Mouse (Mus musculus) kidney, adult 8-10 months (tissue): Measurements from ENCODE around the gene Gm9918.
A peak's percentile ranks its signal among the peaks of the same experiment; 100 is the strongest.

ENCODE experiments used
- DNase-seq, 2 experiments: peaks; one replicate each; pipeline ENCODE4 v3.0.0; 2022

Gm9918 gene

DNA sequence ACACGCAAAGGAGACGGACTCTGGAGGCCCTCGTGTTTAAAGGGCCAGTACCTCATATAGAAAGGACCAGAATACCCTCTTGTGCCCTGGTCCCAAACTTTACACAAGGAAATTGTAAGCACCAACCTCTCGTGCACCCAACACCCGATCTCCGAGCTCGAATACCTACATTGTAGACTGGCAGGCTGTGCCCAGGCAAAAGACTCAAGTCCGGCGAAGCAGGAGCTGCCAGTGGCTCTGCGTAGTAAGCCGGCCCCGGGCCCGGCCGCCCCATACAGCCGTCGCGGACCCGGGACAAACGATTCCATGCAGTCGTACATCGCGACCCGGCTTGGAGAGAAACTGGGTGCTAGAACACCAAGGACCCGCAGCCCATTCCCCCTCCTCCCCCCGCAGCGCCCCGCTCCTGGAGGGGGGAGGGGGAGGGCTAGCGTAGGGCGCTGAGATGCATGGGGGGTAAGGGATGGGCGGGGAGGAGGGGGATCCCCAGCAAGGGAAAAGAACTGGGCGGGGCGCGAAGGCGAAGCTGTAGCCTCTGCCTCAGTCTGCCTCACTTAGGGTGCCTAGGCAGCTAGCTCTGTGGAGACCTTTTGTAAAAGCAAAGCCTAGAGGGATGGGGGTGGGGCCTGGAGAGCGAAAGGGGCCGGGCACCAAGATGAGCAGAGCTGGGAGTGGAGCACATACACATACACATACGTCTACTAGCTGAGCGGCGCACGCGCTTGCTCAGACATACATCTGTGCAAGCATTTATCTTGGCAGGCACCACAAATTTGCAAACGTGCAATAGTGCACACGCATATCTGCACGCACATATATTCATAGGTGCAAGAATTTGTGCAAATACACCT lies 24.2 kb upstream of the Gm9918 start:
- peak; percentile 76 to 77 for DNase-seq

DNA sequence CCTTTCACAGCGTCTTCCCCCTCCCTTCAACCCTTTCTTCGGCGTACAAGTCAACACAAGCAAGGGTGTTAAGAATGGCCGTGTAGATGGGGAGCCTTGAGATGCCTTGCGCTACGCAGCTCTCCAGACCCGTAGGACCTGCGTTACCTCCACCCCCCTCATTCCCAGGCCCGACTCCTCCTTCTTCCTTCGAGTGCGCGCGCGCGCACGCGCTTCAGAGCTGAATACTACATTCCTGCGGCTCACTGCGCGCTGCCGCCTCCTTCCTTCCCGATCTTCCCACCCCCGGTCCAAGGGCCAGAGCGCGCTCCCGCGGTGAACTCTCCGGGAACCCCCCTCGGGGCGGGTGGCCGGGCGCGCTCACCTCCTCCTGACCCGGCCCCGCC lies 23.5 kb upstream of the Gm9918 start:
- peak; percentile 97 to 98 for DNase-seq

DNA sequence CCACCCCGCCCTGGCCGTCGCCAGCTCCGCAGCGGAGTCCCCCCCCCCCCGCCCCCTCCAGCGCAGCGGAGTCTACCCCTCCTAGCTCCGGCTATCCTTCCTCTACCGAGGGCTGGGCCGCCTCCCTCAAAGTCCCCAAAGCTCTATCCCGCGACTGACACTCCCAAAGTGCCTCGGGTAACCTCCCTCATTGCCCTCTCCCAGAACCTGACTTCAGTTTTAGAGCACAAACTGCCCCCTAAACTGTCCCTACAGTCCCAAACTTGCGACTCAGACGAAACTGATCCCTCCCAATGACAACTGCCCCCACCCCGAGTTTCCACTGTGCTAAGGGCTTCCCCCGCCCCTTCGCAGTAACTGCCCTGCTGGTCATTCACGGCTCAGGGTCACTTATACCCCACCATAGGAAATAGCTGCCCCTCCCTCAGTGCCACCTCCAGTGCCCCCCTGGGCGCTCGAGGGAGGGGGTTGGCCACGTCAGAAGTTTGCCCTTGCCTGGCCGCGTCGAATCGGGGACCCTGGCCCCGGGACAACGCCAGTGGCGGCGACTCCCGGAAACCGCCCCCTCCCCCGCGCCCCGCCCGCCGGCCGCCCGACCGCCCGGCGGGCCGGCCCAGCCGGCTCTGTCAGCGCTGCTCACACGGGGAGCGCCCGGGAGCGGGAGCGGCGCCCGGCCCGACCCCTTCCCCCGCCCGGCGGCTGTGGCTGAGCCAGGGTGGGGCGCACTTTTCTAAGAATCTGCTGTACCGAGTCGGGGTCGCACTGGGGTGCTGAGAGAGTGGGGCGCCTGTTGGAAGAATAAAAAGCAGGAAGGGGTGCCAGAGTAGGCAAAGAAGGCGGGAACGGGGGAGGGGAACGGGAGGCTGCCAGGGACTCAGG lies 22.9 kb upstream of the Gm9918 start:
- peak; percentile 74 to 78 for DNase-seq

DNA sequence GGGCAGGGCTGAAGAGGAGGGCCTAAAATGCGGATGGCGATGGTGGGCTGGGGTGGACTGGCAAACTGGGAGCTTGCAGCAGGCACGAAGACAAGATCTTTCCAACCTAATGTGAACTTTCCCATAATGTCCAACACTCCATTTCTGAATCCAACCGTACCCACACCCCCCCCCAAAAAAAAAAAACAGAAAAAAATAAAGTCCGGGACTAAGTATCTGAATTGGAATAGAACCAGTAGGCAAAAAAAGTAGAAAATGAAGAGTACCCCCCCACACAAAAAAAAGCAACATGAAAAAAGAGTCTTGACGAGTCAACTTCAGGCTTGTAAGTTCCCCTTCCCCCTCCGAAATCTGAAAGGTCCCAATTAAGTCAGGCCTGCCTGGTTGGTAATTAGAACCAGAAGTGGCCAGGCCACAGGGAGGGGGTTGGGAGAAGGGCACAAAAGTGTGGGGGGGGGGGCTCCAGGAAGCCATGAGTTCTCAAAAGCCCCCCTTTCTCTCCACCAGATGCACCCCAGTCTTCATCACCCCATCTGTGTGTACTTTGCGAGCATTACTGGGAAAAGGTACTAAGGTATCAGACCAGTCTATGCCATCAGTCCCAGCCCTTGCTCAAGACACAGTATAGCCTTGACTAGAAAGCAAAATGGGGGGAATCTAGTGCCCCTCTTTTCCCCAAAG lies 22.1 kb upstream of the Gm9918 start:
- no peak for DNase-seq

DNA sequence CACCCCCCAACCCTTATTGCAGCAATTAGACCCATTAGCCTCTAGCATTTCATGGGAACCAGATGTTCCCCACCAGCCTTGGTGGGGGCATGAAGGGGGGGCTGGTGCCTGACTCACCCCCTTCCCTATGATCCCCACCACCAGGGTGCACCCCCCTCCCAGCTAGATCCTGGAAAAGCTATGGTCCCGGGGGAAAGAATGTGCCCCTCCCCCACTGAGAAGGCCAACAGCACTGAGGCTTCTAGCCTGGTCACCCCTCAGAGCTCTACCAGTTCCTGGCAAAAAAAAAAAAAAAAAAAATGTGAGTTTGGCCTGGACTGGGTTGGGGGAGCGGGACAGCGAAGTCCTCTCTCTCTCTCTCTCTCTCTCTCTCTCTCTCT lies 21.6 kb upstream of the Gm9918 start:
- DNase-seq: no peak

DNA sequence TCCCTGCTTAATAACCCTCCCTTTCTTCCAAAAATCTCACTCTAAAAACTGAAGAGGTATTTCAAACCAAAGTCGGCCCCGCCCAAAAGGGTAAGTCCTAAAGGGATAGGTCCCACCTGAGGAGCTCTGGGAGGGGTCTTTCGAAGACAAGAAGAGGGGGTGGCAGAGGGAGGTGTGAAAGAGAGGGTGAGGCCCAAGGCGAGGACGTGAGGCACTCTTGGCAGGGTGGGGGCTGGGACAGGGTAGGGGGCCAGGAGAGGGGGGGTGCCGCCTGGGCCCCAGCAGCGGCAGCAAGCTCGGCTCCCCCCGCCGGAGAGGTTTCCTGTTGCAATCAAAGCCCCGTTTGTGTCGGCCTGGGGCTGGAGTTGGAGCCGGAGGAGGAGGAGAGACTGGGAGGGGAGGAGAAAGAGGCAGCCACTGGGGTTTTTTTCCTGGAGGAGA lies 21.1 kb upstream of the Gm9918 start:
- DNase-seq: no peak

DNA sequence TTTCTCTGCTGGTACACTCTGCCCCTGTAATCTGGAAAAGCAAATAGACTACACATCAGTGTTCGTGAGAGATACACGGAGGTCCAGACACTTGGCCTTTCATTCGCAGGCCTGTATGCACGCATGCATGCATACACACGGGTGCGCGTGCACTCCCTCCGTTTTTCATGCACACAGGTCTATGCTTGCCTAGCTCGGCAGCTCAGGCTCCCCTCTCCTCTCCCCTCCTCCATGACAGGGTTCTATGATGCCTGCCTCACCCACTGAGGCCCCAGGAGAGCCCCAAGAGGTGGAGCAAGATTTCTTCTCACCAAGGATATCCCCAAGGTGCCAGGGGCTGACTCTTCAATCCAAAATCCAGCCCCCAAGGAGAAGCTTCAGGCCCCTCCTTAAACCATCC lies 20.4 kb upstream of the Gm9918 start:
- no peak for DNase-seq

DNA sequence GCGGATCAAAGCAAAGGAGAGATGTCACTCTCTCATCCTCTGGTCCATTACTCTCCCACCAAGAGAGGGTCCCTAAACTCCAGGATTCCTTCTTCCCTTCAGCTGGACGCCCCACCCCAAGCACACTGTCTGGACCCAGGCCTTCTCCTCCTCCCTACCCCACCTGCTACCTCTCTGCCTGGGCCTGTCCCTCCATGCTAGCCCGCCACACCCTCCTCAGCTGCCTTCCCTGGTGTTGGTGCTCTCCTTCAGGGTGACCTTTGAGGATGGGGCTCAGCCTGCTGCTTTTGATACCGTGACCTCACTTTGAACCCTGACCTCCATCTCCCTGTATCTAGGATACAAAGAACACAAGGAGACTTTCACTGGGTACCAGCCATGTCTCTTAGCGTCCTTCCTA lies 19.8 kb upstream of the Gm9918 start:
- DNase-seq: no peak

DNA sequence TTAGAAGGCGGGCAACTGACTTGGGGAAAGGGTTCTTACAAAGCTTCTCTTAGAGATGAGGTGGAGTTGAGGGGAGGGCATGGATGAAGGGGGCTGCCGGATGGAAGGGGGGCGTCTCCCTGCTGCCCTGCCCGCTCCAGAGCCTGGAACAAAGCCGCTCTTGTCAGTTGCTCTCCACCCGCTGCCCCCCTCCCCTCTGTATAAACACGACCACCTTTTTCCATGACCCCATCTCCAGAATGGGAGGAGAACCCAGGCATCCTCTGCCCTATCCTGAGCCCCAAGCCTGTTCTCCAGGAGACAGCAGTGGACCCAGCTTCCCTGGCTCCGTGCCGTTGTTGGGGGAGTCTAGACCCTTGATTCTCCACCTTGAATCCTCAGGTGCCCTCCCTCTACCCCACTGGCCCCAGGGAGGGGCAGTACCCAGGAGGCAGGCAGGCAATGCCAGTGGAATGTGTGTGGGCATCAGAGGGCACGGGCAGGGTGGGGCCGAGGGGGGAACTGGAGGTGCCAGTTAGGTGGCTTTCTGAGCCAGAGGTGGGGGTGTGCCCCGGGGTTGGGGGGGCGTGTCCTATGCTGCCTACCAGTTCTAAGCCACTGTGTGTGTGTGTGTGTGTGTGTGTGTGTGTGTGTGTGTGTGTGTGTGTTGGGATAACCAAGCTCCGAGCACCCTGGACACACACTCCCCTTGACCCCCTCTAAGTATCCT lies 14.7 kb upstream of the Gm9918 start:
- DNase-seq: peak in 1 of 2 experiments; percentile 62

DNA sequence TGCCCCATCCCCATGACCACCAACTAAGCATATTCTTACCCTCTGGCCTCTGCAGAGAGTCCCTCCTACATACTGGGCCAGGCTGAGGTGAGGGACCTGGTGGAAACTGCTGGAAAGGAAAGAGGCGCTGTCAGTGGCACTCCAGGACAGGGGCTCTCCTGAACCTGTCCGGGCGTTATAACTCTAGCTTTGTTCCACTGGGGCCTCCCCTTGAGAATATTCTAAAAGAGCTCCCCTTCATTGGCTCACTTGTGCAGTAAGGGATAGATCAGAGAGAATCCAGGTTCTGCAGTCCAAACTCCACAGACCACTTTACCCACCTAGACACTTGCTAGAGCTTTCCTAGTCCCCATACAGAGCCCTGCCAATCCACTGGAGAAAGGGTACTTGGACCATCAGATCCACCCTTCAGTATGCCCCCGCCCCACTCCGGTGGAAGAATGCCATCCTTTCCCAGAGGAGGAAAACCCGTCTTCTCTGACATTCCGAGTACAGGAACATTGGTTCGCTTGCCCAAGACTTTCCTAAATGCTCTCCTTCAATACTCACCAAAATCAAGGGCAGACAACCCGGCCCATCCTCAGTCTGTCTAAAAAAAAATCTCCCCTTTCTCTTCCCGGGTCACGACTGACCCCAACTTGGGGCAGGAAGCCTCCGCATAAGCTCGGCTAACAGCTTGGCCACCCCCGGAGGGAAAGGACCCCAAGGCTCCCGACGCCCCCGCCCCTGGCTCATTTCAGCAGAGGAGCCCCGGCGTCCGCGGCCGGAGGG lies 13.7 kb upstream of the Gm9918 start:
- DNase-seq: no peak

DNA sequence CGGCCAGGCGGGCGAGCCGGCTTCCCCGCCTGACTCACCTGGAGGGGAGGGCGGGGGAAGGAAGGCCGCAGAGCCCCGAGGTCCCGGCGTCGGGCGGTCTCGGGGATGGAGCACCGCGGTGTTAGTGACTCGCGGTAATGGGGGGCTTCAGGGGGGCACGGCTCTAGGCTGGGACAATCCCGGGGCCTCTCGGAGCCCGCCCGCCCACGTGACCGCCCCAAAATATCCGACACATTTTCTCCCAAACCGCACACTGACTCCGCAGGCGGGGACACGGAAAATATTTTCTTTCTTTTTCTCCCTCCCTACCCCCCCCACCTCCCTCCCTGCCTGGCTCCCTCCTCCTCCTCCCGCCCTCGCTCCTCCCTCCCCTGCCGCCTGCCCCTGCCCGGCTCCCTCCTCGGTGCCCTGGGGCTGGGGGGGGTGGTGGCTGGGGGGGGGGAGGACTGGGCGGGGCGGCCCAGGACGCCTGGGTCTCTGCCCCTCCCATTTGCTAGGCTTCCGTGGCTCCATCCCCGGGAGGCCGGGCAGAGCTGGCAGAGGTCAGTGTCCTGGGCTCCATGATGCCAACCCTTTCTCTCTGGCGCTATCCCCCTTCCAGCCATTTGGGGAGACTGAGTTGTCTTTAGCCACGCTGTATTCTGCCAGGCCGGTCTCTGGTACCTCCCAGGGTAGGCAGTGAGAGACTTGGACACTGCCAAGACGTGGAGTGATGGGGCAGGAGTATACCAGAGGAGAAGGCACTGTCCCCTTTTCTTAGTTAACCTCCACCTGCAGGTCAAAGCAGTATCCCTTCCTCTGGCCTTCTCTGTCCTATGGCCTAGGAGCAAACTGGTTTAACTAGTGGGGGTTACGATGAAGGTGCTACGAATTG lies 12.9 kb upstream of the Gm9918 start, which contains the start of gene Rarg:
Gene Rarg (minus strand): TSS at position 316 of the 874 bp plus-strand sequence.
- no peak for DNase-seq

DNA sequence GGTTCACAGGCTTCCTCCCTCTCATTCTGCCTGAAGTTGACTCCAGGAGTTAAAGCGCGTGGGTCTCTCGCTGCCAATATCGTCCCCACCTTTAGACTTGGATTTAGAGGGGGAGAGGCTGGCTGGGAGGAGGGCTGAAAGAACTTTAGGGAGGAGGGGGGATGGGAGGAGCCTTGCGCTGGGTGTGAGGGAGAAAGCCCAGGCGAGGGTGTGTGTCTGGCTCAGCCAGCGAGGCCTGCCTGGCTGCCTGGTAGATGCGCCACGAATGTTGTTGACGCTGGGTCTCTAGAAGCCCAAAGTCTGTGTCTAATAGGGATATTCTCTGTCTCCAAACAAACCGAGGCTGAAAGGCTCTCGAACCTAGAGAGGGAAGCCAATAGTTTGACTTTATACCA lies 12.3 kb upstream of the Gm9918 start:
- DNase-seq: no peak

DNA sequence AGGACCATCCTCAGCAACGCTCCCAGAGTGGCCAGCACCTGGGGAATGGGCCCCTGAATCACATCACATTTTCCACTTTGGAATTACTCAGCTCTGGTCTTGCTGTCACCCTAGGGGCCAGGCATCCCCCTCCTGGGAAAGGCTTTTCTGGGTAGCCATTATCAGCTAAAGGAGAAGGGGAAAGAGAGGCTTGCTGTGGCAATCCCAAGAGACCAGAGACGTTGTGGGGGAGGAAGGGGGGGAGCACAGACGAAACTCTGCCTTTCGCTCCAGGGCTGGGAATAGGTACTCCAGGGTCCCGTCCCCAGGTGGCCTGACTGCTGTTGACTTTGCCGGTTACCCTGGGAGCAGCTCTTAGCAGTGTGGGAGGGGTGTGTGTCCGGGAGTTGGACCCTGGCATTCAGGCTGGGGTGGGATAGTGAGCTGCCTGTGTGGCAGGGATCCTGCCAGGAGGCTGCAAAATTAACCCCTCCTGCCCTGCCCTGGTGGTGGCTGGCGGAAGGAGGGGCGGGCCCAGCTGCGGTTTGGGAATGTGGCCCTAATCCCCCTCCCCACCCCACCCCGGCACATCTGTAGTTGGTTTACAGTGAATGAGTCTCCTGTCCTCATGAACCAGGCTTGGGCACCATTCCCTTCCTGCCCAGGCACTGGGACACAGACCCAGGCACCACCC lies 11.6 kb upstream of the Gm9918 start:
- DNase-seq: no peak

DNA sequence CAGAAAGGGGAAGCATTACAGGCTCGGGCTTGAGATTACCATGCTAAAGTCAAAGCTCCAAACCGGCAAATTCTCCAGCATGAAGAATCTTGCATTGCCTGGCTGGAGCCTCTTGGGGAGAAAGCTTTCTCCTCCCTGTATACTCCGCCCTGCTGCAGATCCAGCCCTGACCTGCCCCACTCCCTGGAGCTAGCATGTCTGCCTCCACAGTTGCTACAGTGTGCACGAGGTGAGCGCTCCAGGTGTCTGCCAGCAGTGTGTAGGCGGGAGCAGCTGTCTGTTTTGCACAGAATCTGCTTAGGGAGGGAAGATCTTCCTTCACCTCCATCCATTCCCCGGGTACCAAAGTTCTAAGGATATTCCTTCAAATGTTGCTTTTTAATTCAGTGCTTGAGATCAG lies 7.8 kb upstream of the Gm9918 start:
- DNase-seq: no peak

DNA sequence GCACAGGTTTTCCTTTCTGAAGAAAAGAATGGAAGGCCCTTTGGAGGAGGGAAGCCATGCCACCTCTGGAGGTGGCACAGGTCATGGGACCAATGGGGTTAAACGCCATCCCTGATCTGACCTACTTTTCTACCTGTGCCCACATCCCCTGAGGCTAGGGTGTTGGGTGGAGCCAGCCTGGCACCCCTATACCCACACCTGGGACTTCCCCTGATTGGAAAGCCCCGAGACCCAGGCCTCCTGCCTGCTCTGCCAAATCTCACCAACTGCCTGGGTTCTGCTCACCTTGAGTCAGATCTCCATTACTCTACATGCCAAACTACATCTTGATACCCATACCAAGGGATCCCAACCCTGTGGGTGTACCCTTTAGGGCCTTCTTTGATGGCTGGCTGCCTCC lies 7.3 kb upstream of the Gm9918 start:
- no peak for DNase-seq

DNA sequence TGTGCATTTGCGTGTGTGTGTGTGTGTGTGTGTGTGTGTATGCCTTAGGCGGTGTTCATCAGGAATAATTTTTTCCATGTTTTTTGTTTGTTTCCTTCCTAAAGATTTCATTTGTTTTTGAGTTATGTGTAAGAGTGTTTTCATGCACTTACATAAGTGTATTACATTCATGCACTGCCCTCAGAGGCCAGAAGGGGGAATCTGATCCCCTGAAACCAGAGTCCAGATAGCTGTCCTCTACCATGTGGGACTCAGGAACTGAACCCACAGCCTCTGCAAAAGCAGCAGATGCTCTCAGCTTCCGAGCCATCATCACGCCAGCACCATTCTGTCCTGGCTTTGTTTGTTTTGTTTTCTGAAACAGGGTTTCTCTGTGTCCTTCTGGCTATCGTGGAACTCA lies 4.8 kb upstream of the Gm9918 start:
- no peak for DNase-seq

DNA sequence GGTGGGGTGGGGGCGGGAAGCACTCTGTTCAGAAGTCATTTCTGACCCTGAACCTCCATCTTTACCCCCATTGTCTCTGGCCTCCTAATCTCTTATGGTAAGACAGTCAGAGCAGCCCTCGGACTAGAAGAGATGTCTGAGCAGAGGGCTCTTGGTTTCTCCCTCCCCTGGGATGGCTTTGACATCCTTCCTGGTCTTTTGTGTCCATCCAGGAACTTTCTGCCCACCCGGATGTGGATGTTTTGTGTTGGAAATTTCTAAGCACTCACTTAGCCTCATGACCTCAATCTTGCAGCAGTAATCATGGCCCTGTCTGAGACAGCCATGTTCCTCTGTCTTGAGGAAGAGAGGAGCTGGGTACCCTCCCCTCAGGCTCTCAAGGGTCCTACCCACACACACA lies 1.1 kb downstream of the Gm9918 start:
- DNase-seq: no peak

DNA sequence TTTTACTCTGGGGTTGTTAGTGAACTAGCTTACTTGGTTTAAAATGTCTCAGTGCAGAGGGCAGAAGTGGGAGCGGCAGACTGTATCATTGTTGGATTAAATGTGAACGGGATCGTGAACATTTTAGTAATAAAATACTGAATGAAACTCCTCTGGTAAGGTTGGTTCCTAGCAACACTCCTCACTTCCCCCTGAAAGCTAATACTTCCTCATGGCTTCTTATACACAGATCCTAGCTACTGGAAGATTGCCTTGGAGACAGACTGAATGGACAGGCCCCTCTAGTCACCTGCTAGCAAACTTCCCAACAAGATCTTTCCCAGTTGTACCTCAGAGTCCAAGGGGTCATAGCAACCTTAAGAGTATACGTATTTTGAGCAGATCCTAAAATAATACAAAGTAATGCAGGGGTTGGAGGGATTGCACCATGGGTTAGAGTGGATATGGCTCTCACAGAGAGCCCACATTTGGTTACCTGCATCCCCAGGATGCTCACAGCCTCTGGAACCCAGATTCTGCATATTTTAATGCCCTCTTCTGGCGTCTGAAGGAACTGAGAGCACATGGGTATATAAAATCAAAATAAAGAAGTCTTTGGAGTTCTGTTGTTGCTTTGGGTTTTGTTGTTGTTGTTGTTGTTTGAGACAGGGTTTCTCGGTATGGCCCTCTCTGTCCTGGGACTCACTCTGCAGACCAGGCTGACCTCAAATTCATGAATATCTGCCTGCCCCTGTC lies 3.8 kb downstream of the Gm9918 start:
- no peak for DNase-seq

DNA sequence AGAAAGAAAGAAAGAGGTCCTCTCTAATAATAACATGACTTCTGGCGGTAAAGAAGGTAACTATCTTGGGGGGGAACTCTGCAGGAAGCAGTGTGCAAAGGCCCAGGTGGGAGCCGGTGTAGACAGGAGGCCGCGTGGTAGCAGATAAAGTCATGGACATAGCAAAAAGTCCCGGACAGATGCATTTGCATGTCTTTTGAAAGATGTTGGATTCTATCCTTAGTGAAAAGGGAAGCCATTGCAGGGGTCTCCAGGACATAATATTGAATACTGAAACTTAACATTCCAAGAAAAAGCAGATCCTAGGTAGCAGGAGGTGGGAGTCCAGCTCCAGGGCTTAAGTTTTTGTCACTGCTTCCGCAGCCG lies 8.3 kb downstream of the Gm9918 start:
- no peak for DNase-seq
